Mouse (Mus musculus): ENCODE data around the gene Mfn2.
A peak's percentile ranks its signal among the peaks of the same experiment; 100 is the strongest.

Gene Mfn2

DNA sequence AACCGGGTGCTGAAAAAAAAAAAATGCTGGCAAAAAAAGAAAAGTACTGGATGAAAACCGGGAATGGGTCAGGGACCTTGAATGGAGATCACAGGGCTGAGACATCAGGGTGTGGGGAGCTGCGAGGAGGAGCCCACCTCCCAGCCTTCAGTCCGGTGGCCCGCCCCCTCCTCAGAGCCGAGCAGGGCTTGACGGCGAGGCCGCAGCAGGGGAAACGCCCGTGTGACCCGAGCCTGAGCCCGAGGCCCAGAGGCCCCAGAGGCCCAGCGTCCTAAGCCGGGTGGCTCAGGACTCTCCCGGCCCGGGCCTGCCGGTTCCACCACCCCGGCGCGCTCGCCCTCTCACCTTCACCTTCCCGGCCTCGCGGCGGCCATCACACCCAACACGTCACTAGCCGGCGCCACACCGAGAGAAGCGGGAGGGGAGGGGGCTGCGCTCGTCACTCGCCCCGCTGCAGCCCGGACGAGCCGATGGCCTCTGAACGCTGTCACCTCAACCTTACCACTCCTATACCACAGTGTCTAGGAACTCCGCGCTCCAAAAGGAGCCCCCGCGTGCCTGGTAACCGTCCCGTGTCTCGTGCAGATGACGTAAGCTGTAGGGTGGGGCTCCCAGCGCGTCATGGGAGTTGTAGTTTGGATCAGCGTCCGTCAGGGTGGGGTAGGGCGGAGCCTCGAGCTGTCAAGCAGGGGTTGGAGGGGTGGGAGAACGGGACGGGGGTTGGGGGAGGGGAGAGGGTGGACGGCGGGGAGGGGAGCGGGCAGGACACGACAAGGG lies at the start of gene Mfn2:
Gene Mfn2, minus strand, starts transcription at position 392 of the 777 bp plus-strand sequence.
- DNase-seq (ENCODE audit: low spot score in 2 of 2), result peak; percentile 87 to 94

- peak; percentile 38 to 49 for DNase-seq (ENCODE audit: low spot score in 2 of 2)
These were observed 49.1 kb upstream of the Mfn2 start for GRCm38 (mm10) chr4:147953590-147953989.

- DNase-seq (ENCODE audit: low spot score in 2 of 2), result no peak
These were observed 43.0 kb upstream of the Mfn2 start for GRCm38 (mm10) chr4:147947511-147947910.

DNA sequence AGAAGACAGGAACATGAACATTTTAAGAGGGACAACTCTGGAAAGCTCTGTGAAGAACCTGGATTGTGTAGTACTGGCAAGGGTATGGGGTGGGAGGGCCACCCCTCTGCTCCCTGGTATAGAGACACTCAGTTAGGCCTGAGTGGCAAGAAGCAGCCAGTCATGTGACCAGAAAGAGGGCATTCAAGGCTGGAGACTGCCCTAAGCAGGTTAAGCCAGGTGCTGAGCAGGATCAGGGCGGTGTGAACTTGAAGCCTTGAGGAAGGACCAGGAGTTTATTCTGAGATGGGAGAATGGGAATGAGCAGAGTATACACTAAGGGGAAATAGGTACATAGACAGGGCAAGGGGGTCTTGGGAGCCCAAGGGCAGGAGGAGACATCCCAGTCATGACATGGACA lies 38.5 kb upstream of the Mfn2 start:
- no peak for DNase-seq (ENCODE audit: low spot score in 2 of 2)

- peak in 1 of 2 experiments; percentile 49 for DNase-seq (ENCODE audit: low spot score in 2 of 2)
These were observed 36.8 kb upstream of the Mfn2 start for GRCm38 (mm10) chr4:147941045-147942020.

DNA sequence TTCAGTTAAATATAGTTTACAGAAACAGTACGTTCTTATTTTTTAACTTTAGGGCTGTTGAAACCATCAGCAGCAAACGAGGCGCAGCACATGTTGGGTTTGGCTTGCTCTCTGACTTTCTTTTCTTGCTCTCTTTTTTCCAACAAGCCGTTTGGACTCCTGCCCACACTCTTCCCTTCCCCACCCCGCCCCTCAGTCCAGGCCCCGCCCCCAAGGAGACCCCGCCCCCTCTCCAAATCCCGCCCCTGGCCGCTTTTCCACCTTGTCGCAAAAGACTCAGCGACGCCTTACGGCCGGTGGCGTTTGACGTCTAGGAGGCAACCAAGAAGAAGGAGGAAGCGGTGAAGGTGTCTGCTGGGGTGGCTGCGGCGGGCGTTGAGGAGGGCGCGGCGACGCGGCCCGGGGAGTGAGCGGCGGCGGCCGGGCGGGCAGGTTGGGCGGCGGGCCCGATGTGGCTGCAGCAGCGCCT lies 36.1 kb upstream of the Mfn2 start, which contains the start of gene 2510039O18Rik:
Gene 2510039O18Rik, plus strand, starts transcription at position 320 of the 469 bp plus-strand sequence.
- DNase-seq (ENCODE audit: low spot score in 2 of 2), result peak; percentile 82 to 89

DNA sequence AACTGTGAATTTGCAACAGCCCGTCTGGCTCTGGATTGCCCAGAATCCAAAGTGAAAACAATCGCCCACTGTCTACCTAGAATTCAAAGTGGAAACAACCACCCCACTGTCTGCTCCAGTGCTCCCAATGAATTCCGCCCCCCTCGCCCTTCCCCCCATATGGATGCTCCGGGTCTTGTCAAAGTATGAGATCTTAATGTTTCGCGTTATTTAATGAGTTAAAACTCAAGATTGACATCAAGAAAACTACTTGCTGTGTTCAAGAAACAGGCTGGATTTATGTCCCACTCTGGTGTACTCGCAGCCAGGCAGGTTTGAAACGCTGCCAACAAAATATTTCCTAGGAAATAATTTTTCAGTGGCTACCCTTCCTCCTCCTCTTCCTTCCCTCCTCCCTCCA lies 35.6 kb upstream of the Mfn2 start:
- no peak for DNase-seq (ENCODE audit: low spot score in 2 of 2)

DNA sequence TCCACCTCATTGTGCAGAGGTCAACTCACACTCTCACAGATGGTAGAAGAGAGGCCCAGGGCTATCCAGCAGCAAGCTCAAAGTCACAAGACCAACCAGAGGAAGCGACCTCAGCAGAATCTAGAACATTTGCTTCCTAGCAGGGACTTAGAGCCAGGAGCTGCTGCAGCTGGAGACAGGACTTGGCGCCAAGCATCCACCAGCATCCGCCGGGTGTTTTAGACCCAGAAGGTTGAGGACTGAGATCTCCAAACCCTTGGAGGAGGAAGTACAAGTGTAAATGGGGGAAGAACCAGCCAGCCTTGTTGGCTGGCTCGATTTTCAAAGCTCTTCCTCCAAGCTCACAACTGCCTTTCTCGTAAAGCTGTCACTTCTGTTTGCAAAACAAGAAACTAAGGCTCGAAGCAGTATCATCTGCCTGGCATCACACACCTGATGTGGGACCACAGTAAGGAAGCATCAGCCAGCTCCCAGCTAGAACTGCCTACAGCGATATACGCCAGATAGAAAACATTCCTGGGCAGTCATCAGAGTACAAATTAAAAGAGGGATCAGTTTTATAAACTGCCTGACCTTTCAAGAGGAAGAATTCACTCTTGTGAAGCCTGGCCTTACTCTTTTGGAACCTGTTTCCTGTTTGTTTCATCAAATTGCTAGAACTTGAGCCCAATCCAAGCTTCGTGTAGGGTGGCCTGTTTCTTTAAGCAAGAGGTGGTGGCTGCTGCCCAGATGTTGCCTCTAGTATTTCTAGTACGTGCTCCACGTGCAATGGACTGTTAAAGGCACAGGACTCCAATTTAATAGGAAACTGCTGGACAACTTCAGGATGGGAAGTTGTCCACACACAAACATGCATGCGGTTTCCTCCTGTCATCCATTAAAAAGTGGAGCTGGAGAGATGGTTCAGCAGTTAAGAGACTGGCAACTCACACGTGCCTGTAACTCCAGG lies 33.9 kb upstream of the Mfn2 start:
- DNase-seq (ENCODE audit: low spot score in 2 of 2), result no peak

DNA sequence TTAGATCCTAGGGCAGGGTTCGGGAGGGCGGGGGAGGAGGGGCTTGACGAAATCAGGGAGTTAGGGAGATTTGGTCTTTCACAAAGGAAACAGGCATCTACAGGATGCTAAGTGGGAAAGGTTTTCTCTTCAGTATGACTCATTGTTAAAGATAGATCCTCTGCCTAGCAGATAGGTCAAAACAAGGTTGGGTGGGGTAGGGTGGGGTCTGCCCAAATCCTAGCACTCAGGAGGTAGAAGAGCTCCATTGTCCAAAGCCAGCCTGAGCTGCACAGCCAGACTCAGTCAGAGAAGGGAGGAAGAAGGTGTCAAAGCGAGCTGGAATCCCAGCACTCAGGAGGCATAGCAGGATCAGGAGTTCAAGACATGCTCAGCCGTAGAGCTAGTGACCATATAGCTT lies 33.0 kb upstream of the Mfn2 start:
- DNase-seq (ENCODE audit: low spot score in 2 of 2), result no peak

DNA sequence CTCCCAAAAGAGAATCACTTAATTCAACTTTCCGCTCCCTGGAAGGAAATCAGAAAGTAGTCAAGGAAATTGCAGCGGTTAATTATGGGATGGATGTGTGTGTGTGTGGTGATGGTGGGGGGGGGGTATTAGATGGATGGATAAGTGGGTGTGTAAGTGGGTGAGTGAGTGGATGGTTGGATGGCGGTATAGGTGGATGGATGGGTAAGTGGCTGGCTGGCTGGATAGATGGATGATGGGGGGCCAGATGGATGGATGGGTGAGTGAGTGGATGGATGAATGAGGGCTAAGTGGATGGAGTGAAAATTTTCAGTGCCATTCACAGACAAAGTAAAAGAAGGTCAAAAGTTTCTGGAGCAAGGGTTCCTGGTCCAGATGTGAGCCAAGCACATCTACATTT lies 32.5 kb upstream of the Mfn2 start:
- DNase-seq (ENCODE audit: low spot score in 2 of 2), result no peak

DNA sequence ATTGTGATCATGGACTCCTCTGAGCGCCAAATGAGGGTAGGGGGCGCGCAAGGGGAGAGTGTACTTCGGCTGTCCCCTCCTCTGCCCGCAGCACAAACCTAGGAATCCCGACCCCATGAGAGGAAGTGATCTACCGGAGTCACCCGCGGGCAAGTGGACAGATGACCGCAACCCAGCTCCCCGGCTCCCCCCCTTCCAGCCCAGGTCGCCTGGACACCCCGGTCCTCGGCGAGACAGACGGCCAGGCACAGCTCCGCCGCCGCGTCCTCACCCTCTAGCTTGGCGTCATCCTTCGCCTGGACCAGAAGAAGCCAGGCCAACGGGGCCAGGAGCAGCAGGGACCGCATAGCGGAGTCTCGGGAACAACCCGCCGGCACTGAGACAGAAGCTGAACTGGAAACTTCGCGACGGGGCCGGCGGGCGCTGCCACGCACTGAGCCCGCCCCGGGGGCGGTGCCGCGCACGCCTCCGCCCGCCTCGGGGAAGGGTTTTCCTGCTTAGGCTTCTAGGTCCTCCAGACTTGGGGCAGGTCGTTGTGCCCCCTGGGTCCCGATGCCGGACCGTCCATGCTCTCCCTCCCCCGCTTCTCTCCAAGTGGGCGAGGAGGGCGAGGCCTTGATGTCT lies 31.9 kb upstream of the Mfn2 start, which contains the start of gene Plod1:
Gene Plod1, minus strand, starts transcription at position 437 of the 624 bp plus-strand sequence.
- DNase-seq (ENCODE audit: low spot score in 2 of 2), result peak; percentile 62 to 76

DNA sequence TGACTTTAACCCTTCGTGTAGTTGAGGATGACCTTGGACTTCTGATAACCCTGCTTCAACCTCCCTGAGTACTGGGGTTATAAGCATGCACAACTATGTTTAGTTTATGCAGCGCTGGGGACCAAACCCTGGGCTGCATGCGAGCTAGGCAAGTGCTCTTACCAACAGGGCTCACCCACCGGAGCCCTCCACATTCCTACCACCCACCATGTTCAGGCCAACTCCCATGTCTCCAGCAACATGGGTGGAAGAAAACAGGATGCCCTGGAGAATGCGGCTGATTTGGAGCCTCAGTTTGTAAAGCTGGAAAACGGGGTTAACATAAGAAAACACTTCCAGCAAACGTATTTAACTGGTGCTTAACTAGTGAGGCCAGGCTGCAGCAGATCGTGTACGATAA lies 31.4 kb upstream of the Mfn2 start:
- DNase-seq (ENCODE audit: low spot score in 2 of 2), result no peak

GRCm38 (mm10) chr4:147934611-147935010 lies 30.1 kb upstream of the Mfn2 start:
- DNase-seq (ENCODE audit: low spot score in 2 of 2), result no peak

GRCm38 (mm10) chr4:147934134-147934533 lies 29.6 kb upstream of the Mfn2 start:
- no peak for DNase-seq (ENCODE audit: low spot score in 2 of 2)

- no peak for DNase-seq (ENCODE audit: low spot score in 2 of 2)
These were observed 26.4 kb upstream of the Mfn2 start for GRCm38 (mm10) chr4:147930946-147931345.

- DNase-seq (ENCODE audit: low spot score in 2 of 2), result no peak
These were observed 24.0 kb upstream of the Mfn2 start for GRCm38 (mm10) chr4:147928540-147928939.

DNA sequence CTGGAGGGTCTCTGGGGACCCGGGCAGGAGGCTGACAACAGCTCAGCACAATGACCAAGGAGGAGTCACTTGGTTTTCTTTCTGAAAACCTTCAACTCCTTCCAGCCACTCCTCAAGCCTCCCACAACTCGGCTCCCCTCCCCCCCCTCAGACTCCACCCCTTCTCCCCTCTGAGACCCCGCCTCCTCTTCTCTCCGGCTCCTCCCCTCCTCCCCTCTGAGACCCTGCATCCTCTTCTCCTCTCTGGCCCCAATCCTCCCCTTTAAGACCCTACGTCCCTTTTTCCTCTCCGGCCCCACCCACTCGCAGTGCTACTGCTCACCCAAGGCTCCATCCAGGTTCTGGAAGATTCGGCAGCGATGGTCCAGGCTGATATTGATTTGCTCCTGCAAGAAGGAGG lies 23.6 kb upstream of the Mfn2 start:
- DNase-seq (ENCODE audit: low spot score in 2 of 2), result no peak

- no peak for DNase-seq (ENCODE audit: low spot score in 2 of 2)
These were observed 23.2 kb upstream of the Mfn2 start for GRCm38 (mm10) chr4:147927705-147928104.

- no peak for DNase-seq (ENCODE audit: low spot score in 2 of 2)
These were observed 17.8 kb upstream of the Mfn2 start for GRCm38 (mm10) chr4:147922341-147922740.

GRCm38 (mm10) chr4:147920973-147921372 lies 16.5 kb upstream of the Mfn2 start:
- DNase-seq (ENCODE audit: low spot score in 2 of 2), result no peak

Measured in right cerebral cortex, adult 2 months (tissue).